Mouse (Mus musculus) embryonic facial prominence, embryonic 12.5 days (tissue): ENCODE data around the gene Cotl1. TPM values are rescaled to one million over a fixed set of nuclear protein-coding genes. Genes with fewer than 3 reads are reported as not detected.
A peak's percentile ranks its signal among the peaks of the same experiment; 100 is the strongest.
"Not testable (repeated sequence)": the region's sequence is repeated elsewhere in the genome, so short reads cannot be mapped to it uniquely, and the experiment has no call there.

Experiments used
- ATAC-seq: fragments of 200-750 bp; cut with Nextera tagmentation; 2 replicates; pipeline ENCODE4 v1.8.0; 2017; ENCODE audit not compliant: insufficient number of reproducible peaks, insufficient read depth, low FRiP score, low TSS enrichment
- H3K27ac ChIP-seq: fragments of 300-500 bp; sonication (generic); 2 replicates; pipeline ENCODE4 v1.5.1; 2016; ENCODE audit warnings: mild to moderate bottlenecking
- H3K27me3 ChIP-seq: fragments of 300-500 bp; sonication (generic); 2 replicates; pipeline ENCODE4 v1.6.1; 2016; ENCODE audit warnings: mild to moderate bottlenecking, moderate library complexity
- H3K36me3 ChIP-seq: fragments of 300-500 bp; sonication (generic); 2 replicates; pipeline ENCODE4 v1.6.1; 2016; ENCODE audit warnings: mild to moderate bottlenecking
- H3K4me1 ChIP-seq: fragments of 300-500 bp; sonication (generic); 2 replicates; pipeline ENCODE4 v1.6.1; 2016
- H3K4me2 ChIP-seq: fragments of 300-500 bp; sonication (generic); replicated peaks from 2 replicates; pipeline ENCODE4 v1.6.1; 2016; ENCODE audit warnings: mild to moderate bottlenecking, moderate library complexity
- H3K4me3 ChIP-seq: fragments of 300-500 bp; sonication (generic); 2 replicates; pipeline ENCODE4 v1.5.1; 2016; ENCODE audit warnings: mild to moderate bottlenecking
- H3K9ac ChIP-seq: fragments of 300-500 bp; sonication (generic); 2 replicates; pipeline ENCODE4 v1.6.1; 2016; ENCODE audit warnings: mild to moderate bottlenecking, moderate library complexity
- H3K9me3 ChIP-seq: fragments of 300-500 bp; sonication (generic); 2 replicates; pipeline ENCODE4 v1.6.1; 2016; ENCODE audit warnings: mild to moderate bottlenecking, moderate library complexity
- WGBS: fragments of 180-500 bp; shearing (Covaris S2); methylation state at CpG from one replicate; pipeline ENCODE4 v1.1.7; 2016; 5-methylcytosine and 5-hydroxymethylcytosine counted together
- polyA plus RNA-seq: library from polyadenylated mRNA; unstranded; fragments of >200 nt; fragmentation: Nextera tagmentation; extraction: Ambion mirVana; gene quantifications from 2 replicates; pipeline ENCODE4 v1.2.1, GENCODE M21; 2016

Cotl1 gene
- polyA plus RNA-seq, 1 experiment from 2014 or later, result 85.9 TPM

- WGBS, result 75% methylated on average over 6 of the region's 6 CpGs
Observed at GRCm38 (mm10) chr8:119857767-119858166, 17.4 kb upstream of the Cotl1 start.

GRCm38 (mm10) chr8:119855656-119856055 lies 15.3 kb upstream of the Cotl1 start:
- Histone ChIP-seq H3K9ac (no peak overlapping the region), H3K4me1 (no peaks in the 10 kb centered on the region), H3K27me3 (no peaks in the 10 kb centered on the region; the same call in 1 of the 2 replicates), H3K4me3 (no peak overlapping the region), H3K9me3 (no peaks in the 10 kb centered on the region), H3K36me3 (no peaks in the 10 kb centered on the region), H3K27ac (no peak overlapping the region), H3K4me2 (no peak overlapping the region)
- WGBS, result 78% methylated on average over 5 of the region's 5 CpGs
- ATAC-seq, result no peak

More at GRCm38 (mm10) chr8:119857767-119858166, 17.4 kb upstream of the Cotl1 start:
- no peak for ATAC-seq
- Histone ChIP-seq H3K27me3 (no peaks in the 10 kb centered on the region; the same call in 1 of the 2 replicates), H3K9me3 (no peaks in the 10 kb centered on the region), H3K9ac (no peak overlapping the region), H3K4me3 (no peak overlapping the region), H3K4me1 (peaks cover 4% of the 10 kb centered on the region; the same call in 1 of the 2 replicates), H3K27ac (no peak overlapping the region), H3K4me2 (no peak overlapping the region), H3K36me3 (no peaks in the 10 kb centered on the region)

GRCm38 (mm10) chr8:119854035-119854434 lies 13.7 kb upstream of the Cotl1 start:
- no peak overlapping the region for H3K27ac ChIP-seq
- no peaks in the 10 kb centered on the region for H3K36me3 ChIP-seq
- H3K4me2 ChIP-seq, result no peak overlapping the region
- H3K9me3 ChIP-seq, result 0 out of 2 replicates have a peak, but pooled peaks cover 3% of the 10 kb centered on the region
- H3K9ac ChIP-seq, result no peak overlapping the region
- ATAC-seq, result no peak
- H3K27me3 ChIP-seq, result no peaks in the 10 kb centered on the region; the same call in 1 of the 2 replicates
- no peaks in the 10 kb centered on the region for H3K4me1 ChIP-seq
- 36% methylated on average over 5 of the region's 5 CpGs for WGBS
- H3K4me3 ChIP-seq, result no peak overlapping the region

GRCm38 (mm10) chr8:119853521-119853920 lies 13.2 kb upstream of the Cotl1 start:
- H3K9ac ChIP-seq, result no peak overlapping the region
- WGBS, result 58% methylated on average over 8 of the region's 8 CpGs
- no peak overlapping the region for H3K4me3 ChIP-seq
- H3K4me2 ChIP-seq, result no peak overlapping the region
- H3K27ac ChIP-seq, result no peak overlapping the region
- H3K9me3 ChIP-seq, result 0 out of 2 replicates have a peak, but pooled peaks cover 3% of the 10 kb centered on the region
- no peak for ATAC-seq
- no peaks in the 10 kb centered on the region for H3K4me1 ChIP-seq
- no peaks in the 10 kb centered on the region; the same call in 1 of the 2 replicates for H3K27me3 ChIP-seq
- no peaks in the 10 kb centered on the region for H3K36me3 ChIP-seq

GRCm38 (mm10) chr8:119847232-119847922 lies 7.0 kb upstream of the Cotl1 start:
- 0 out of 2 replicates have a peak, but pooled peaks have one; percentile 15 for ATAC-seq
- no peak overlapping the region for H3K4me2 ChIP-seq
- H3K4me1 ChIP-seq, result no peaks in the 10 kb centered on the region
- no peaks in the 10 kb centered on the region for H3K36me3 ChIP-seq
- H3K4me3 ChIP-seq, result no peak overlapping the region
- no peaks in the 10 kb centered on the region for H3K27me3 ChIP-seq
- whole genome bisulfite sequencing, result 81% methylated on average over 16 of the region's 16 CpGs
- H3K9ac ChIP-seq, result no peak overlapping the region
- no peak overlapping the region for H3K27ac ChIP-seq
- 0 out of 2 replicates have a peak, but pooled peaks cover 3% of the 10 kb centered on the region for H3K9me3 ChIP-seq

GRCm38 (mm10) chr8:119845741-119846140 lies 5.4 kb upstream of the Cotl1 start:
- not testable (repeated sequence) for H3K9ac ChIP-seq, H3K4me3 ChIP-seq, H3K4me2 ChIP-seq, ATAC-seq, H3K27ac ChIP-seq, H3K27me3 ChIP-seq, H3K9me3 ChIP-seq, H3K4me1 ChIP-seq, H3K36me3 ChIP-seq
- 84% methylated on average over 7 of the region's 7 CpGs for WGBS

- Histone ChIP-seq H3K4me2 (no peak overlapping the region), H3K4me1 (peaks cover 9% of the 10 kb centered on the region), H3K27me3 (0 out of 2 replicates have a peak, but pooled peaks cover 4% of the 10 kb centered on the region), H3K36me3 (no peaks in the 10 kb centered on the region), H3K4me3 (no peak overlapping the region), H3K9me3 (0 out of 2 replicates have a peak, but pooled peaks cover 3% of the 10 kb centered on the region), H3K9ac (no peak overlapping the region), H3K27ac (no peak overlapping the region)
- ATAC-seq, result no peak
- 49% methylated on average over 8 of the region's 8 CpGs for WGBS
Observed at GRCm38 (mm10) chr8:119844577-119844976, 4.2 kb upstream of the Cotl1 start.

- WGBS, result 2% methylated on average over 4 of the region's 4 CpGs
- Histone ChIP-seq H3K9me3 (no peaks in the 10 kb centered on the region), H3K9ac (no peak overlapping the region), H3K36me3 (no peaks in the 10 kb centered on the region), H3K4me1 (peaks cover 18% of the 10 kb centered on the region), H3K27me3 (0 out of 2 replicates have a peak, but pooled peaks cover 4% of the 10 kb centered on the region), H3K27ac (no peak overlapping the region), H3K4me3 (no peak overlapping the region), H3K4me2 (no peak overlapping the region)
- no peak for ATAC-seq
Observed at GRCm38 (mm10) chr8:119843444-119843843, 3.1 kb upstream of the Cotl1 start.

- Histone ChIP-seq H3K27me3 (0 out of 2 replicates have a peak, but pooled peaks cover 4% of the 10 kb centered on the region), H3K4me1 (peaks cover 38% of the 10 kb centered on the region), H3K4me2 (peak overlapping the region; percentile 89), H3K9me3 (no peaks in the 10 kb centered on the region), H3K36me3 (no peaks in the 10 kb centered on the region), H3K4me3 (peak overlapping the region; percentile 62), H3K9ac (peak overlapping the region; percentile 50), H3K27ac (peak overlapping the region; percentile 73)
- 9% methylated on average over 8 of the region's 8 CpGs for WGBS
- peak; percentile 17; the same call in 1 of the 2 replicates for ATAC-seq
Observed at GRCm38 (mm10) chr8:119840905-119841411, 614 bp upstream of the Cotl1 start.

GRCm38 (mm10) chr8:119839419-119840021 lies 824 bp downstream of the Cotl1 start:
- Histone ChIP-seq H3K4me2 (peak overlapping the region; percentile 89), H3K27me3 (0 out of 2 replicates have a peak, but pooled peaks cover 4% of the 10 kb centered on the region), H3K4me3 (peak overlapping the region; percentile 62), H3K9me3 (no peaks in the 10 kb centered on the region), H3K4me1 (peaks cover 38% of the 10 kb centered on the region), H3K36me3 (no peaks in the 10 kb centered on the region), H3K27ac (0 out of 2 replicates have a peak overlapping the region, but pooled peaks have one; percentile 19), H3K9ac (peak overlapping the region; percentile 70)
- 0 out of 2 replicates have a peak, but pooled peaks have one; percentile 4 for ATAC-seq
- 18% methylated on average over 14 of the region's 14 CpGs for WGBS

GRCm38 (mm10) chr8:119838983-119839340 lies 1.4 kb downstream of the Cotl1 start:
- Histone ChIP-seq H3K4me1 (peaks cover 38% of the 10 kb centered on the region), H3K9ac (peak overlapping the region; percentile 70; the same call in 1 of the 2 replicates), H3K4me2 (peak overlapping the region; percentile 89), H3K36me3 (no peaks in the 10 kb centered on the region), H3K4me3 (peak overlapping the region; percentile 62), H3K9me3 (no peaks in the 10 kb centered on the region), H3K27ac (0 out of 2 replicates have a peak overlapping the region, but pooled peaks have one; percentile 19), H3K27me3 (0 out of 2 replicates have a peak, but pooled peaks cover 4% of the 10 kb centered on the region)
- WGBS, result 65% methylated on average over 4 of the region's 4 CpGs
- ATAC-seq, result no peak
